Mouse (Mus musculus) brain, embryonic 14.5 days (tissue): ENCODE measurements at regions not wholly inside any gene's neighbourhood (a gene's known extent, or its start where the extent isn't known, plus 50 kb on each side); places are given as distances from the start of the nearest gene placed in this dataset.

Experiments used
- CTCF ChIP-seq: fragments of 200-500 bp; IDR thresholded peaks from 2 replicates; pipeline ENCODE4 v1.5.1; 2012; ENCODE audit warnings: inconsistent platforms, mild to moderate bottlenecking, moderate library complexity, borderline replicate concordance; ENCODE audit not compliant: insufficient read depth, insufficient read length; ENCODE audit errors: extremely low read depth
- POLR2A ChIP-seq: fragments of 200-500 bp; IDR thresholded peaks from 2 replicates; pipeline ENCODE4 v1.6.1; 2012; ENCODE audit warnings: mild to moderate bottlenecking, inconsistent platforms, borderline replicate concordance; ENCODE audit not compliant: poor library complexity, insufficient read depth, insufficient read length, severe bottlenecking; ENCODE audit errors: extremely low read depth

- no peak for TF ChIP-seq POLR2A
- no peak for TF ChIP-seq CTCF
Measured at GRCm38 (mm10) chr5:64738096-64738780, 65.0 kb upstream of the Klf3 start.
